In the genomic region with DNA sequence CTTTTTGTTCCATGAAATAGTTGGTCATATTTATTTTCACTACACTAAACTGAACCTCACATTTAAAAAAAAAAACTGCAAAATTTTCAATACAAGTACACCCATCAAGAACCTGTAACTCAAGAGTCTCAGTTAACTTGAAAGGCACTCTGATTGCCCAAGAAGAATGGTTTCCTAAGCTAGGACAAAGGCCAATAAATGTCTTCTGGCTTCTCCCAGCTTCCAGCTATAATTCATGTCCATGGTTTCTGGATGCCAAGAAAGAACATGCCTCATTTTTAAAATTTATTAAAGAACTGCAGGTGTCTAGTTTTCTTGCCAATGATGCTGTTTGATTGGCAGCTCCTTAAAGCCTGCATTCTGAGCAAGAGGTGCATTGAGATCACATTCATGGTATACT, we compare ENCODE assay signal across 26 mouse cellular contexts.
DNase-seq lines count a peak whose midpoint lies in the region; ATAC-seq and TF ChIP-seq lines count a peak whose summit lies in the region.
"Had no signal": no experiment of that assay in that cellular context is flagged by ENCODE, and none has a peak within 500 bp of the region (broad histone marks: within the 10 kb centered on the region; RNA-seq: fewer than 3 reads in every experiment).

No protein-coding gene starts in this region.

- intact Hi-C loops in gastrocnemius, postnatal 36 days (cut with DNase I) = no loop called here

- H3K9me3 ChIP-seq in midbrain, postnatal 0 days (ENCODE audit: low read length) = no peaks in the 10 kb centered on the region
- H3K9me3 ChIP-seq in midbrain, embryonic 15.5 days = no peaks in the 10 kb centered on the region
- H3K9me3 ChIP-seq: embryonic facial prominence, embryonic 13.5 days; embryonic facial prominence, embryonic 15.5 days; forebrain, embryonic 13.5 days; forebrain, embryonic 15.5 days; G1E had no signal

- no peaks in the 10 kb centered on the region for H3K36me3 ChIP-seq in midbrain, postnatal 0 days (ENCODE audit: insufficient read depth, low read length)
- no peaks in the 10 kb centered on the region for H3K36me3 ChIP-seq in midbrain, embryonic 15.5 days (replicated peaks)
- H3K36me3 ChIP-seq: embryonic facial prominence, embryonic 13.5 days; embryonic facial prominence, embryonic 15.5 days; forebrain, embryonic 15.5 days had no signal

- no peaks in the 10 kb centered on the region for H3K27me3 ChIP-seq in midbrain, postnatal 0 days (ENCODE audit: insufficient read depth, low read length)
- no peaks in the 10 kb centered on the region for H3K27me3 ChIP-seq in midbrain, embryonic 15.5 days (replicated peaks)
- H3K27me3 ChIP-seq: CH12.LX; embryonic facial prominence, embryonic 13.5 days; embryonic facial prominence, embryonic 15.5 days; forebrain, embryonic 13.5 days; forebrain, embryonic 15.5 days had no signal

- H3K27ac ChIP-seq in midbrain, postnatal 0 days (ENCODE audit: low read depth, low read length) = no peak overlapping the region
- no peak overlapping the region for H3K27ac ChIP-seq in midbrain, embryonic 15.5 days
- H3K27ac ChIP-seq: embryonic facial prominence, embryonic 13.5 days; embryonic facial prominence, embryonic 15.5 days; forebrain, embryonic 13.5 days; forebrain, embryonic 15.5 days had no signal

- no peak overlapping the region for H3K4me3 ChIP-seq in midbrain, postnatal 0 days (ENCODE audit: low read depth, low read length)
- no peak overlapping the region for H3K4me3 ChIP-seq in midbrain, embryonic 15.5 days
- H3K4me3 ChIP-seq: embryonic facial prominence, embryonic 13.5 days; embryonic facial prominence, embryonic 15.5 days; erythroblast, embryonic 14.5 days; forebrain, embryonic 13.5 days; forebrain, embryonic 15.5 days had no signal

- no peak for TF ChIP-seq CTCF in midbrain, postnatal 0 days (IDR thresholded peaks at IDR 0.05)

- no peak overlapping the region for H3K9ac ChIP-seq in midbrain, postnatal 0 days (replicated peaks; ENCODE audit: low read length, poor library complexity, severe bottlenecking)
- no peak overlapping the region for H3K9ac ChIP-seq in midbrain, embryonic 15.5 days
- H3K9ac ChIP-seq: embryonic facial prominence, embryonic 13.5 days; embryonic facial prominence, embryonic 15.5 days; forebrain, embryonic 13.5 days; forebrain, embryonic 15.5 days; forebrain, postnatal 0 days had no signal

- no peak for ATAC-seq in cerebellum, adult (ENCODE audit: insufficient number of reproducible peaks, low FRiP score, low TSS enrichment)
- ATAC-seq in midbrain, postnatal 0 days (ENCODE audit: low FRiP score) = no peak
- no peak for ATAC-seq in midbrain, embryonic 15.5 days (replicated peaks)
- ATAC-seq: activated CD4-positive, CD25-positive, alpha-beta regulatory T cell, adult 4 months; CD4-positive, CD25-positive, alpha-beta regulatory T cell, adult 4 months; forebrain, embryonic 13.5 days; forebrain, embryonic 15.5 days; forebrain, postnatal 0 days; Patski had no signal

- no peak overlapping the region for H3K4me2 ChIP-seq in midbrain, postnatal 0 days (ENCODE audit: low read depth, low read length, poor library complexity, severe bottlenecking)
- H3K4me2 ChIP-seq in midbrain, embryonic 15.5 days = no peak overlapping the region
- H3K4me2 ChIP-seq: embryonic facial prominence, embryonic 13.5 days; embryonic facial prominence, embryonic 15.5 days; forebrain, embryonic 13.5 days; forebrain, embryonic 15.5 days had no signal

- peak; percentile 28 to 48 for DNase-seq in cerebellum, postnatal 10 days
- peak; percentile 14 for DNase-seq in midbrain, postnatal 0 days (ENCODE audit: low spot score)
- DNase-seq in gonadal fat pad, adult 2 months (ENCODE audit: low read depth) = peak; percentile 62
- no peak for DNase-seq in gastrocnemius, postnatal 36 days
- DNase-seq: adrenal gland, adult 2 months; adrenal gland, postnatal 10 days; adrenal gland, postnatal 25 days; B cell, adult 2 months; cerebellum, adult 11-12 months; cerebellum, adult 2 months; cerebellum, adult 9-10 months; cerebellum, postnatal 36 days; embryo, embryonic 11 days; forebrain, postnatal 0 days had no signal

- H3K4me1 ChIP-seq in midbrain, postnatal 0 days (ENCODE audit: insufficient read depth, low read length) = no peaks in the 10 kb centered on the region
- H3K4me1 ChIP-seq in midbrain, embryonic 15.5 days = no peaks in the 10 kb centered on the region
- H3K4me1 ChIP-seq: embryonic facial prominence, embryonic 13.5 days; embryonic facial prominence, embryonic 15.5 days; forebrain, embryonic 13.5 days; forebrain, embryonic 15.5 days had no signal

Comparison
In these comparisons a context has a peak if more than half of its experiments do, and no peak if none do; other contexts are left out.
1. DNase-seq: peak in cerebellum, postnatal 10 days (2 of 2), midbrain, postnatal 0 days (single experiment) and gonadal fat pad, adult 2 months (single experiment); none in gastrocnemius, postnatal 36 days (0 of 2).